Mouse (Mus musculus) limb, embryonic 13.5 days (tissue): ENCODE results near the gene Gpr182. TPM values are rescaled to one million over a fixed set of nuclear protein-coding genes. Genes with fewer than 3 reads are reported as not detected.

Experiments
- ATAC-seq: fragments of 200-750 bp; cut with Nextera tagmentation; 2 replicates; pipeline ENCODE4 v1.8.0; 2017; ENCODE audit warnings: low read depth, moderate number of reproducible peaks, moderate TSS enrichment; ENCODE audit not compliant: low FRiP score
- H3K27ac ChIP-seq: fragments of 300-500 bp; sonication (generic); 2 replicates; pipeline ENCODE4 v1.5.1; 2015; ENCODE audit warnings: inconsistent platforms, mild to moderate bottlenecking, moderate library complexity
- H3K27me3 ChIP-seq: fragments of 300-500 bp; sonication (generic); 2 replicates; pipeline ENCODE4 v1.6.1; 2015; ENCODE audit warnings: mild to moderate bottlenecking, inconsistent platforms
- H3K36me3 ChIP-seq: fragments of 300-500 bp; sonication (generic); 2 replicates; pipeline ENCODE4 v1.6.1; 2015; ENCODE audit warnings: inconsistent platforms, mild to moderate bottlenecking, moderate library complexity
- H3K4me1 ChIP-seq: fragments of 300-500 bp; sonication (generic); 2 replicates; pipeline ENCODE4 v1.6.1; 2015; ENCODE audit warnings: inconsistent platforms
- H3K4me2 ChIP-seq: fragments of 300-500 bp; sonication (generic); replicated peaks from 2 replicates; pipeline ENCODE4 v1.6.1; 2015; ENCODE audit warnings: inconsistent platforms, mild to moderate bottlenecking, moderate library complexity
- H3K4me3 ChIP-seq: fragments of 300-500 bp; sonication (generic); 2 replicates; pipeline ENCODE4 v1.5.1; 2015; ENCODE audit warnings: moderate library complexity, mild to moderate bottlenecking, inconsistent platforms
- H3K9ac ChIP-seq: fragments of 300-500 bp; sonication (generic); 2 replicates; pipeline ENCODE4 v1.6.1; 2015; ENCODE audit warnings: mild to moderate bottlenecking, inconsistent platforms
- H3K9me3 ChIP-seq: fragments of 300-500 bp; sonication (generic); 2 replicates; pipeline ENCODE4 v1.6.1; 2016; ENCODE audit warnings: inconsistent platforms
- WGBS: fragments of 180-500 bp; shearing (Covaris S2); methylation state at CpG from one replicate; pipeline ENCODE4 v1.1.7; 2015; 5-methylcytosine and 5-hydroxymethylcytosine counted together
- polyA plus RNA-seq: library from polyadenylated mRNA; unstranded; fragments of >200 nt; fragmentation: Nextera tagmentation; extraction: Ambion mirVana; gene quantifications from 2 replicates; pipeline ENCODE4 v1.2.1, GENCODE M21; 2015

The Gpr182 gene
- polyA plus RNA-seq, 1 experiment from 2014 or later, result 0.71 TPM

DNA sequence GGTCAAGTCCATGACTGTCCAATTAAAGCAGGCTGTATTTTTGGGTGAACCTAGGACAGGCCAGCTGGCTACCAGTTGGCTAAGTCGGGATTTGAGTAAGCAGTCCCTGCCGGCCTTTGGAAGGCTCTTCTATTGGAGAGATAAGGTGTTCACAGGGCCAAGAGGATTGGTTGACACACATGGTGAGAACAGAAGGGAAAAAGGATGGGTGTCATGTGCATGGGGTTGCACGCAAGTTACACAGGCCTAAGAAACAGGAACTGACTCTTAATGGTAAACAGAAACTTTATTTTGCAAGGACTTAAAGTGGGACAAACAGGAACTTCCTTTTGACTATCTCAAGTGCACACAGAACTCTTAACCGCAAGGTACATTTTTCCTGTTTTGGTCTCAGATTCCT lies 14.6 kb downstream of the Gpr182 start:
- no peak overlapping the region for H3K4me2 ChIP-seq
- H3K27ac ChIP-seq, result no peak overlapping the region
- WGBS, result 74% methylated on average over 4 of the region's 4 CpGs
- no peaks in the 10 kb centered on the region for H3K27me3 ChIP-seq
- peaks cover 15% of the 10 kb centered on the region for H3K4me1 ChIP-seq
- H3K9me3 ChIP-seq, result no peaks in the 10 kb centered on the region
- H3K36me3 ChIP-seq, result peaks cover 9% of the 10 kb centered on the region
- H3K9ac ChIP-seq, result no peak overlapping the region
- H3K4me3 ChIP-seq, result no peak overlapping the region
- ATAC-seq, result no peak

DNA sequence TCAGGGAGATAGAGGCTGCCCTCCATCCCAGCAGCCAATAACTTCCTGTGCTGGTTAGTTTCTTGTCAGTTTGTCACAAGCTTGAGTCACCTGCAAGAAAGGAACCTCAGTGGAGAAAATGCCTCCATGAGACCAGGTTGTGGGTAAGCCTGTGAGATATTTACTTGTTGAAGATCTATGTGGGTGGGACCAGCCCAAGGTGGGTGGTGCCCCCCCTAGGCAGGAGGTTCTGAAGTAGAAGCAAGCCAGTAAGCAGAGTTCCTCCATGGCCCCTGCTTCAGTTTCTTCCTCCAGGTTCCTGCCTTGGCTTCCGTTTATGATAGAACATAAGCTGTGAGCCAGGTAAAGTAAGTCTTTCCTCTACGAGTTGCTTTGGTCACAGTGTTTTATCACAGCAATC lies 15.3 kb downstream of the Gpr182 start:
- no peak overlapping the region for H3K9ac ChIP-seq

DNA sequence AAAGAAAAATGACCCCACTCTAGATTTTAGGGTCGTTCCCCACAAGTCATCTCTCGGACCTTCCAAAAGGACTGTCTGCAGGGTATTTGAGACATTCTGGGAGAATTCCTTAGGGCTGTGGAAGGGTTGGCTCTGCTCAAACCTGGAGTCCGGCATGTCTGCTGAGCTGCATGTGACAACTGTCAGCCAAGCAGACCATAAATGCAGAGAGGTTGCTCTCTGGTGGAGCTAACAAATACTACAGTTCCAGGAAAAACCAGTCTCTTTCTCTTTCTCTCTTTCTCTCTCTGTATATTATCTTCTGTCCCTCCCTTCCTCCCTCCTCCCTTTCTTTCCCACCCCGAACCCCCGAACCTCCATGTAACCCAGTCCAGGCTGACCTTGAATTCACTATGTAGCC lies 17.1 kb downstream of the Gpr182 start:
- no peak overlapping the region for H3K9ac ChIP-seq
- H3K4me3 ChIP-seq, result no peak overlapping the region
- no peak overlapping the region for H3K27ac ChIP-seq
- no peaks in the 10 kb centered on the region for H3K9me3 ChIP-seq
- H3K27me3 ChIP-seq, result no peaks in the 10 kb centered on the region; the same call in 1 of the 2 replicates
- H3K4me2 ChIP-seq, result no peak overlapping the region
- 45% methylated on average over 5 of the region's 5 CpGs for WGBS
- peaks cover 6% of the 10 kb centered on the region; the same call in 1 of the 2 replicates for H3K4me1 ChIP-seq
- H3K36me3 ChIP-seq, result no peaks in the 10 kb centered on the region
- ATAC-seq, result peak; percentile 29; the same call in 1 of the 2 replicates

More for the DNA sequence above, 15.3 kb downstream of the Gpr182 start:
- no peak for ATAC-seq
- Histone ChIP-seq H3K4me2 (no peak overlapping the region), H3K27me3 (no peaks in the 10 kb centered on the region; the same call in 1 of the 2 replicates), H3K4me3 (no peak overlapping the region), H3K9me3 (no peaks in the 10 kb centered on the region), H3K27ac (no peak overlapping the region), H3K4me1 (peaks cover 15% of the 10 kb centered on the region), H3K36me3 (peaks cover 2% of the 10 kb centered on the region)
- WGBS, result 74% methylated on average over 2 of the region's 2 CpGs

DNA sequence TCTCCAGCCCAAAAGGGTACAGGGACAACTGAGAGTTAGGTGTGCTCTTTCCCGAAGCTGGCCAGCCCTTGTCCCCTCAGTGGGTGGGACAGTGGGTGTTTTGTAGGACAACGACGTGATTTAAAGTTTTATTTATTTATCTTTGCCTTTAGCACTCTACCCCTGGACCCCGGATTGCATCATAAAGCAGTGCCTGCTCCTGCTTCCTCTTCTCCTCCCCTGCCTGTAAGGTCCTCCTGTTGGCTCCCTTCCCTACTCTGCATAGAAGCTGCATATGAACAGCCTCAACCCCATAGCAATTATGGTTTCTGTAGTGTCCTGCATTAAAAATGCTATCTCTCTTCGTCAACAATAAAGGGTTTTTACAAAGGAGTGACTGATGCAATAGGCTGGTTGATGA lies 20.1 kb downstream of the Gpr182 start:
- no peak overlapping the region for H3K27ac ChIP-seq
- no peaks in the 10 kb centered on the region for H3K9me3 ChIP-seq
- H3K27me3 ChIP-seq, result peaks cover 9% of the 10 kb centered on the region
- H3K9ac ChIP-seq, result no peak overlapping the region
- H3K4me3 ChIP-seq, result no peak overlapping the region
- no peaks in the 10 kb centered on the region for H3K36me3 ChIP-seq
- H3K4me2 ChIP-seq, result no peak overlapping the region
- WGBS, result 22% methylated on average over 5 of the region's 5 CpGs
- no peak for ATAC-seq
- peaks cover 2% of the 10 kb centered on the region; the same call in 1 of the 2 replicates for H3K4me1 ChIP-seq

DNA sequence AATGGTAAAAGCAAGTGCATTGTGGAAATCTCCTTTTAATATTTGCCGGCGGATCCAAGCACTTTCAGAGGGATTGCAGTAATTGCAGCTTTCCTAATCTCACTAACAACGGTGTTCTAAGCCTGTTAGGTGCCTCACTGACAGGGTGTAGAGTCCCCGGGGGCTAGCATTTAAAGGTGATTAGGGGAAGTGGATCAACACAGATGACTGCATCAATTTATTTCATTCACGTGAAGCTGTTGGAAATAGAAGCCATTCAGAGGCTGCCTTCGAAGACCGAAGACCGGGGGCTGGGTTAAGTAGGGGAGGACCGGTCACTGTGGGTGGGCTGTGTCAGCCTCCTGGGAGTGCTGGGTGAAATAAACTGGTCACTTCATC lies 20.6 kb downstream of the Gpr182 start:
- H3K4me1 ChIP-seq, result peaks cover 2% of the 10 kb centered on the region; the same call in 1 of the 2 replicates
- H3K4me3 ChIP-seq, result no peak overlapping the region
- H3K4me2 ChIP-seq, result no peak overlapping the region
- H3K27ac ChIP-seq, result no peak overlapping the region
- H3K9ac ChIP-seq, result no peak overlapping the region
- peaks cover 9% of the 10 kb centered on the region for H3K27me3 ChIP-seq
- ATAC-seq, result no peak
- 36% methylated on average over 9 of the region's 9 CpGs for WGBS
- H3K36me3 ChIP-seq, result no peaks in the 10 kb centered on the region
- H3K9me3 ChIP-seq, result no peaks in the 10 kb centered on the region

DNA sequence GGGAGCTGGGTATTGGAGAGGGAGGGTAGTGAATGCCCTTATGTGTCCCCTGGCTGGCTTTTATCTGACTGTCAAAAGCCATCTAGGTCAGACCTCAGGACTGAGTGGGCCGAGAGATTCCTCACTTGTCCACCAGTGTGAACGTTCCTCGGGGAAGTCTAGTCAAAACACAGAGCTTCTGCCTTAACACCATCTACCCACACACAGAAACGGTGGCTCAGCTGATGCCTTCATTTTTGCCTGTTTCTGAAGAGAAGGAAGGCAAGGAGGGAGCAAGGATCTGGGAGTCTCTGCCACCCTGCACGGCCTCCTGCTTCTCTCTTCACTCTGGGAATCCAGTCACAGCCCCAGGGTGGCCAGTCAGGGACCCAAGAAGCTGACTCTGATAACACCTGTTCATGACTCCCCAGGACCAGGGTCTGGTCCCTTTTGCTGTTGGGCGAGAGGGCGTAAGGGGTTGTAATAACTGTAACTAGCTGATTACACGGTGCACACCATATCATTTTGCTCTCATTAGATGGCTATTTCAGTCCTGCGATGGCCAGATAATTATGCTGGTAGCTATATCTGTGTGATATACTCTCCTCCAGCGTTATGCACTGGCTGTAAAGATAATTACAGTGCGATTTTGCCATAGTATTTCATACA lies 21.1 kb downstream of the Gpr182 start:
- peaks cover 12% of the 10 kb centered on the region for H3K27me3 ChIP-seq
- H3K9me3 ChIP-seq, result no peaks in the 10 kb centered on the region
- H3K4me1 ChIP-seq, result peaks cover 2% of the 10 kb centered on the region; the same call in 1 of the 2 replicates
- ATAC-seq, result no peak
- no peak overlapping the region for H3K4me3 ChIP-seq
- no peak overlapping the region for H3K4me2 ChIP-seq
- no peak overlapping the region for H3K27ac ChIP-seq
- H3K9ac ChIP-seq, result no peak overlapping the region
- no peaks in the 10 kb centered on the region for H3K36me3 ChIP-seq
- 64% methylated on average over 11 of the region's 11 CpGs for WGBS

DNA sequence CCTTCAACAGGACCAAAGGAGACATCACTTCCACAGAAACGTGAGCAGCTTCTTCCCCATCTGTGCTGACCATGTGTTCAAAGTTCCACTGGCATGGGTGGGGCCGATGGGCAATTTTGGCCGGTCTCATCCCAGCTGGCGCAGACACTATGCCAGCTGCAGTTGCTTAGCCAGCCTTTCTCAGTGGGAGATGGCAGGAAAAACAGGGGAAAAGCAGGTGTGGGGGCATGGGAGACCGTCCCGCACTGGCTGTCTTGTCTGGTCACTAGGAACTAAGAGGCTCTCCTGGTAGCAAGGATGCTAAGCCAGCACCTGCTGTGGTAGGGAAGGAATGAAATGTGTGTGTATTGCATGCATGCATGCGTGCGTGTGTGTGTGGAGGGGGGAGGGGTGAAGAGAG lies 23.1 kb downstream of the Gpr182 start:
- Histone ChIP-seq H3K9ac (no peak overlapping the region), H3K4me1 (peaks cover 2% of the 10 kb centered on the region; the same call in 1 of the 2 replicates), H3K27me3 (peaks cover 12% of the 10 kb centered on the region), H3K36me3 (no peaks in the 10 kb centered on the region), H3K4me3 (no peak overlapping the region), H3K4me2 (no peak overlapping the region), H3K27ac (no peak overlapping the region), H3K9me3 (no peaks in the 10 kb centered on the region)
- 71% methylated on average over 8 of the region's 8 CpGs for WGBS
- no peak for ATAC-seq

DNA sequence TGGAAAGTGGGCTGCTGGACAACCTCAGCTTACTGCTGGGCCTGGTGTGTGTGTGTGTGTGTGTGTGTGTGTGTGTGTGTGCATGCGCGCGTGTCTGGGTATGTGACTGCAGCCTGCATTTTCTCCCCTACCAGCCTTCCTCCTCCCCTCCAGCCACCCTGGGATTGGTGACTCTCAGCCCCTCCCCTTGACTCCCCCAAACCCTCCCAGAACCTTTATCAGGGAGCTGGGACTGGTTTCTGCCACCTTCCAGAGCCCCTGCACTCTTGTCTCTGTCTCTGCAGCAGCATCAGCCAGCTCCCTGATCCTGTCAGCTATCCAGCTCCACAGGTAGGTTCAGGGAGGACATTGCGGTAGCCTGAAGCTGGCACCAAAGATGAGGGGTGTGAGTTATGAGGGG lies 26.4 kb downstream of the Gpr182 start:
- Histone ChIP-seq H3K4me1 (peaks cover 15% of the 10 kb centered on the region), H3K9me3 (no peaks in the 10 kb centered on the region), H3K9ac (no peak overlapping the region), H3K27ac (no peak overlapping the region), H3K36me3 (no peaks in the 10 kb centered on the region), H3K4me2 (no peak overlapping the region), H3K4me3 (no peak overlapping the region), H3K27me3 (peaks cover 40% of the 10 kb centered on the region)
- WGBS, result 63% methylated on average over 4 of the region's 4 CpGs
- no peak for ATAC-seq

DNA sequence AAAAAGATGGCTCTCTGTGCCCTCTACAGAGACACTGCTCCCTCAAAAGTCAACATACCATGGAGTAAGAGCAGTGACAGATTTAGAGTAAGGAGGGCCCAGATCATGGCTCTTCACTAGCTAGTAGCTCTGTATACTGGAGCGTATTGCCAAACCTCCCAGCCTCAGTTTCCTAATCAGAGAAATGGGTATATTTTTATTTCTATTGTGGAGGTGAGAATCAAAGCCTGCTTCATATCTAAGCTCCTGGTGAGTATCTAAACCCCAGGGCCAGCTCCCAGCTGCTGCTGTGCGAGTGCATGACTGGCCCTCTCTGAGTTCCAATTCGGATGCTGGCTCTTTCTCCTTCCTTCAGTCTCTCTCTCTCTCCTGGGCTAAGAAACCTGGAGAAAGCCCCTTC lies 27.4 kb downstream of the Gpr182 start, which contains the start of gene Tac2:
TSS of gene Tac2 (plus strand) at position 301 of the 400 bp plus-strand sequence.
- WGBS, result 79% methylated on average over 3 of the region's 3 CpGs

DNA sequence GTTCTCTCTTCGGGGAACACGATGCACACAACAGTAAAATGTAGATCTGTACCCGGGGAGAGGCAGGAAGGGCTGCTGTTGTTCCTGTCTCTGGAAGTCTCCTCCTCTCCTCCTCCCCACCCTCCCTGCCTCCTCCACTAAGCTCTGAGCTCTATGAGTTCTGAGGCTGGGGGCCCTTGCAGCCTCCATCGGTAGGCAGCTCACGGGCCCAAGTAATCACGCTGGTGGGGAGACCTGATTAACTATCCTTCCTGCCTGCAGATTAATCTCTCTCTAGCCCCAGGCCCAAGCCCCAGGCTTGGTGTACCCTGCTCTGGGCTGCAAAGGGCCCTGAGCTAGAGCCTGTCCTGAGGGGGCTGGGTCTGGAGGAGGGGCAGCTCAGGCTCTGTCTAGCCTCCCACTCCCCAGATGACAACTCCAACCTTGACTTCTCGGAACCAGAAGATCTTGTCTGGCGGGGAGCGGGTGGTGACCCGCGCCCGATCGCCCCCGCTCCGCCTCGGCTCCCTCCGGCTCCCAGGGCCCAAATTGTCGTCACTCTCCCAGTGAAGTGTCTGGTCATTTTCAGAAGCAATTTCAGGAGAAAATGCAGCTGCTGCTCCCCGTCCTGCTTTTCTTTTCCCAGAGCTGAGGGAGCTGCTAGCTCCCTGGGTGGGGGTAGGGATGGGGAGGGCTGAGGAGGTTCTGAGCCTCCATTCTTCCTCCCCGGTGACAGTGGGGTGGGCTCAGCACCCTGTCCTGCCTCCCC lies 29.7 kb downstream of the Gpr182 start:
- no peaks in the 10 kb centered on the region for H3K36me3 ChIP-seq
- H3K4me1 ChIP-seq, result peaks cover 15% of the 10 kb centered on the region
- H3K4me2 ChIP-seq, result peak overlapping the region; percentile 45
- peaks cover 38% of the 10 kb centered on the region for H3K27me3 ChIP-seq
- 0 out of 2 replicates have a peak overlapping the region, but pooled peaks have one; percentile 10 for H3K4me3 ChIP-seq
- H3K27ac ChIP-seq, result no peak overlapping the region
- H3K9ac ChIP-seq, result peak overlapping the region; percentile 54
- H3K9me3 ChIP-seq, result no peaks in the 10 kb centered on the region
- ATAC-seq, result no peak; the same call in 1 of the 2 replicates
- 13% methylated on average over 20 of the region's 20 CpGs for WGBS

More for the DNA sequence above, 27.4 kb downstream of the Gpr182 start, which contains the start of gene Tac2:
- no peak within 1 kb of the TSS for H3K9ac ChIP-seq
- H3K9me3 ChIP-seq, result no peaks in the 10 kb centered on the region
- H3K4me2 ChIP-seq, result no peak within 1 kb of the TSS
- no peak for ATAC-seq
- no peak within 1 kb of the TSS for H3K4me3 ChIP-seq
- no peaks in the 10 kb centered on the region for H3K36me3 ChIP-seq
- peaks cover 47% of the 10 kb centered on the region for H3K27me3 ChIP-seq
- H3K4me1 ChIP-seq, result peaks cover 15% of the 10 kb centered on the region
- H3K27ac ChIP-seq, result no peak within 1 kb of the TSS

DNA sequence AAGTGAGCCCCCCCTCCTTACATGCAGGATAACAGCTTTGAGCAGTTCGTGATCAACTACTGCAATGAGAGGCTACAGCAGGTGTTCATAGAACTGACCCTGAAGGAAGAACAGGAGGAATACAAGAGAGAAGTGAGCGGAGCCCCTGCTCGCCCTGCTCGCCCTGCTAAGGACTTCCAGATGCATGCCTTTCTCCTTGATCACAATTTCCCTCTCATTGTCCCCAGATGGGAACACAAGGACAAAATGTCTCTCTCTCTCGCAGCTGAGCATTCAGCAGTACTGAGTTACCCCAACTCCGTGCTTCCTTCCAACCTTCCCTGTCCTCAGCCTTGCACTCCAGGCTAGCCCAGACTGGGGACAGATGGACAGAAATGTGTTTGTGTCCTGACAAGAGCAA lies 38.8 kb downstream of the Gpr182 start:
- 42% methylated on average over 6 of the region's 6 CpGs for WGBS
- ATAC-seq, result no peak

DNA sequence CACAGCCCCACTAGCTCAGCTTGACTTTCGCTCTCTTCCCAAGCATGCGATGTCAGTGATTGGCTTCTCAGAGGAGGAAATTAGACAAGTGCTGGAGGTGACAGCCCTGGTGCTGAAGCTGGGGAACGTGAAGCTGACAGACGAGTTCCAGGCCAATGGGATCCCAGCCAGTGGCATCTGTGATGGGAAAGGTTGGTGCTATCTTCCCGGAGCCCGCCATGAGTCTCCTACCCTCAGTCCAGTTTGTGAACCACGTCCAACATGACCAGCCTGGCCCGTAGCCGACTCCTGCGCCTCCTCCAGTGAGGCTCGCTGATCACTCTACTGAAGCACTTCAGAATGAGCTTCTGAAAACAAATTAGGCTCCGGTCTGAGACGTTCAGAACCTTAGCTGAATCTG lies 41.2 kb downstream of the Gpr182 start:
- Histone ChIP-seq H3K9me3 (no peaks in the 10 kb centered on the region), H3K4me3 (no peak overlapping the region), H3K27ac (no peak overlapping the region), H3K9ac (no peak overlapping the region), H3K4me1 (peaks cover 11% of the 10 kb centered on the region; the same call in 1 of the 2 replicates), H3K4me2 (no peak overlapping the region), H3K36me3 (no peaks in the 10 kb centered on the region), H3K27me3 (no peaks in the 10 kb centered on the region)
- WGBS, result 76% methylated on average over 13 of the region's 13 CpGs
- no peak for ATAC-seq

More for the DNA sequence above, 38.8 kb downstream of the Gpr182 start:
- Histone ChIP-seq H3K9ac (no peak overlapping the region), H3K4me1 (peaks cover 11% of the 10 kb centered on the region; the same call in 1 of the 2 replicates), H3K9me3 (no peaks in the 10 kb centered on the region), H3K27me3 (no peaks in the 10 kb centered on the region), H3K4me3 (no peak overlapping the region), H3K27ac (no peak overlapping the region), H3K4me2 (no peak overlapping the region), H3K36me3 (no peaks in the 10 kb centered on the region)
